Mouse (Mus musculus) left cerebral cortex, postnatal 25 days (tissue): ENCODE data around the gene Hs3st5. TPM values are rescaled to one million over a fixed set of nuclear protein-coding genes. Genes with fewer than 3 reads are reported as not detected.
"Not testable (repeated sequence)": the region's sequence is repeated elsewhere in the genome, so short reads cannot be mapped to it uniquely, and the experiment has no call there.

Experiments
- DNase-seq, 2 experiments: peaks; one replicate each; pipeline ENCODE4 v3.0.0; 2022; ENCODE audit warnings: low spot score in 2 of 2, mixed read lengths in 1 of 2
- intact Hi-C: fragments of 180-260 bp; cut with DNase I; formaldehyde crosslinking; loops from one replicate; pipeline ENCODE4 v1.15.1; 2025
- total RNA-seq, 2 experiments: library from RNA; stranded (reverse); gene quantifications; 2 replicates each; pipeline ENCODE4 v1.2.3; 2021

Hs3st5 gene
- total RNA-seq, 2 experiments from 2014 or later, result 5.4 to 8.5 TPM

GRCm38 (mm10) chr10:36554941-36555888 is 48.6 kb downstream of the Hs3st5 start:
- intact Hi-C loops, result no loop called here
- no peak for DNase-seq

- intact Hi-C loops, result no loop called here
- DNase-seq, result no peak
Observed at GRCm38 (mm10) chr10:36556128-36556527, 49.5 kb downstream of the Hs3st5 start.

DNA sequence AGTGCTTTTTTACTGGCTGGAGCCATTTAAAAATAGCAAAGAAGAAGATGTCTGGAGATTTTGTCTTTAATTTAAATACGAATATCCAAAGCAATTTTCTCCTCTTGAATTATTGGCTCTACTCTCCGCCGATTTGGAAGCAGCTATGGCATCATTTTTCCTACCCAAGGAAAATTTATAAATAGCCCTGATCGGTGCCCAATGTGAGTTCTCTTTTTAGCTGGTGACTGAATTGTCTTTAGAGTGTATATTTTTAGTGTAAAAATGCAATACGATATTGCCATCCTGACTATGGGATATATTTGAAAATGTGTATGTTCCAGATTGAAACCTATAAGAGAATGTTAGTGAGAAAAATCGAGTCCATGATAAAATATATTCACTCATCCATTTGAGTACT is 51.1 kb downstream of the Hs3st5 start:
- intact Hi-C loops, result no loop called here
- DNase-seq, result peak in 1 of 2 experiments; percentile 40

GRCm38 (mm10) chr10:36558736-36559135 is 52.1 kb downstream of the Hs3st5 start:
- intact Hi-C loops, result no loop called here
- DNase-seq, result no peak

GRCm38 (mm10) chr10:36567258-36567657 is 60.6 kb downstream of the Hs3st5 start:
- intact Hi-C loops, result no loop called here
- no peak for DNase-seq

GRCm38 (mm10) chr10:36572540-36572939 is 65.9 kb downstream of the Hs3st5 start:
- no peak for DNase-seq
- intact Hi-C loops, result no loop called here

DNA sequence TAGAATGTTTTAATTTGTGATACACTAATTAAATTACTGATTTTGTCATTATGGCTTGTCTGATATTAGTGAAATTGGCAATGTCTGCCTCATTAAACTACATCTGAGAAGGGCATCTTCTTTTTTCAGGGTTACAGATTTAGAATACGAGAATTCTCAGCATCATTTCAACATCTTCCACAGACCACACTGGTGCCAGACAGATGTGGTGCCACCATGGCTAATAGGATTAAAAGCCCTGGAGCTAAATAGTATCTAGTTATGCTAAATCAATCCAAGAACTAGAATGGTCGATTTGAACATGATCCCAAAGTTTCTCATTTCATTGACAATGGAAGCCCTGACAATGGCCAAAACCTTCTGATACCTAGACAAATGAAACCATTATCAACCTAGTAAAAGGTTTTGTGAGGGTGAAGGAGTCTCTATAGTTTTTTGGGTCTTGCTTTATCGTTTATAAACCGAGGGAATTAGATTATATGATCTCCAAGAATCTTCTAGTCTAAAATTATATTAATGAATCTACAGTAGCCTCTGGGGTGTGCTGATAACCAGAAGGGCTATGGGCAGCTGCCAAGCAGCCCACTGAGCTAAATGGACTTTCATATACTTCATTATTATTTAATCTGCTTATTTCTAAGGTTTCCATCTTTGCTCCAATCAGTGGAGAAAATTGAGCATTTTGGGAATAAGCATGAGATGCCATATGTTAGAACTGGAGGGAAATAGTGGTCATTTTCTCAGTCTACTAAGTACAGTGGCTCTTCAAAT is 71.9 kb downstream of the Hs3st5 start:
- no peak for DNase-seq
- intact Hi-C loops, result no loop called here

- no peak for DNase-seq
- intact Hi-C loops, result no loop called here
Observed at GRCm38 (mm10) chr10:36610400-36610799, 103.8 kb downstream of the Hs3st5 start.

GRCm38 (mm10) chr10:36611415-36611814 is 104.8 kb downstream of the Hs3st5 start:
- DNase-seq, intact Hi-C loops: not testable (repeated sequence)

GRCm38 (mm10) chr10:36623037-36623436 is 116.4 kb downstream of the Hs3st5 start:
- no peak for DNase-seq

DNA sequence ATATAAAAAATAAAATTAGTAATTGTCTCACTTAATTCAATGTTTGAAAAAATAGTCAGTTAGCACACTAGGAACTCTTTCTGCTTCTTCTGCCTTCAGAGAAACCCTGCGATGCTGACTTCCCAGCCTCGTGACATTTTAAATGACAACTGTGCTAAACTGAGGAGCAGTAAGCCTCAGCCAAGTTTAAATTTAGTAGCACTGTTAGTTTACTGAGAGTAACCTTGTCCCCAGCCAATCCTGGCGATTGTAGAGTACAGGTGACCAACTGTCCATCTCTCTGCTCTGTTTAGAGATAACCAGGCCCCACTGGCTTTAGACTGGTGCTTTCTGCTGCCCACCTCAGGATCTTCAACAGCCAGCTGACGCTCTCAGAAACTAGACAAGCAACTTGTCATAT is 121.3 kb downstream of the Hs3st5 start:
- intact Hi-C loops, result no loop called here
- no peak for DNase-seq

More at GRCm38 (mm10) chr10:36623037-36623436, 116.4 kb downstream of the Hs3st5 start:
- intact Hi-C loops, result no loop called here

GRCm38 (mm10) chr10:36631746-36632145 is 125.1 kb downstream of the Hs3st5 start:
- peak in 1 of 2 experiments; percentile 57 for DNase-seq
- intact Hi-C loops, result no loop called here

GRCm38 (mm10) chr10:36650653-36651052 is 144.0 kb downstream of the Hs3st5 start:
- intact Hi-C loops, result no loop called here

GRCm38 (mm10) chr10:36713974-36714373 is 207.4 kb downstream of the Hs3st5 start:
- no peak for DNase-seq
- intact Hi-C loops, result no loop called here

More at GRCm38 (mm10) chr10:36650653-36651052, 144.0 kb downstream of the Hs3st5 start:
- no peak for DNase-seq

DNA sequence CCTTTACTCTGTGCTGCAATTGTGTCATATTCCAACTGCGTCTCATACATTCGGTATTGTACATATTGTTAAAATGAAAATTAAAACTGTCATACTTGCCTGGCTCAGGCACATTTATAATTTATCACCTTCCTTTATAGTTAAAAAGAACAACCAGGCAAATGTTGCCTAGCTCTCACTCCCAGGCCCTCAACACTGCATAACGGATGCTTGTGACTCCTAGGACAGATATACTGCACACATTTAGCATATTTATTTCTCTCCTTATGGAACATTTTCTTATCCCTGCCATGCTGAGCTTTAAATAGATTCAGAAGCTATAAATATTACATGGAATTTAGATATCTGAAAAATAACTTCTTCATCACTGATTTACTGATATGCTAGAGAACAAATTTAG is 219.6 kb downstream of the Hs3st5 start:
- intact Hi-C loops, result no loop called here
- no peak for DNase-seq

DNA sequence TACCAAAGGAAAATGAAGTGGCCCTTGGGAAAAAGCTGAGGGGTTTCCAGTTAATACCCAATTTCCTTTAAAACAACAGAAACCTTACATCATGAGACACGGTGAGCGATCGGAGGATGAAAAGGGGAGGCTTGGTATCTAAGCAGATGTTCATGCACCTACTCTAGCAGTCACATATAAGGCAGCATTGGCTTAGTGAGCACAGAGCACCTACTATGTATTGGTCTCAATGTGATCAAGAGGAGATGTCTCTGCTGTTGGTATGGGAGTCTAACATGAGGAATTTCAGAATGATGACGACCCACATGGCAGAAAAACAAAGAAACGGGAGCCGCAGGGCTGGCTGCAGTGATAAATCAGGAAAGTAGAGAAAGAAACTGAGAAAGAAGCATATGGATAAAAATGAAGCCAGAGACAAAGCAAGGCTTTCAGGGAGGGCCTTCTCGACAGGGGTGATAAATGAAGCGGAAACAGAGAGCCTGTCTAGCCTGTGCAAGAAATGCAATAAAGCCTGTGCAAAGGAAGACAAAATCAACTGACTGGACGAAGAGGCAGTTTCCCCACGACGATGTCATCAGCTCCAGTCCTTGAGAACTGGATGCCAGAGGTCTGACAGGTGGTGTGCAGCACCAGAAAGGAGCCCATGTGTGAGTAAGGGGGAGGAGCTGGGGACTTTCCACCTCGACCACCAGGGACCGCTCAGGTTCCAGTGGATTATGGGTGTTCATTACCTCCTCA is 222.9 kb downstream of the Hs3st5 start:
- DNase-seq, result no peak
- intact Hi-C loops, result no loop called here

GRCm38 (mm10) chr10:36739375-36739774 is 232.8 kb downstream of the Hs3st5 start:
- intact Hi-C loops, result no loop called here
- no peak for DNase-seq

GRCm38 (mm10) chr10:36750021-36750420 is 243.4 kb downstream of the Hs3st5 start:
- DNase-seq, result no peak
- intact Hi-C loops, result no loop called here

- no peak for DNase-seq
- intact Hi-C loops, result no loop called here
Observed at GRCm38 (mm10) chr10:36754471-36754870, 247.9 kb downstream of the Hs3st5 start.

DNA sequence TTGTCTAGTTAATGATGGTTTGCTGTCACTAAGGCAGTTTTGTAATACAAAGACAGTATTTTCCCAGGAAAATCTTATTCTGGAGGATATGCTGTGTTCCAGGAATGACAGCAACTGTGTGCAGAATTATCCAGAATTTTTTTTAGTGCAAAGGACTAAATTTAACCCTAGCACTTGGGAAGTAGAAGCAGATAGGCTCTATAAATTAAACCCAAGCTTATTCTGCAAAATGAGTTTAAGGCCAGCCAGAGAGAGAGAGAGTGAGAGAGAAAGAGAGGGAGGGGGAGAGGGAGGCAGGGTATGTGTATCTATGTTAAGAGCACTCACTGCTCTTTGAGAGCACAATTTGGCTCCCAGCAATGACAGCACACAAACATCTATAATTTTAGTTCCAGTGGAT is 267.0 kb downstream of the Hs3st5 start:
- peak in 1 of 2 experiments; percentile 19 for DNase-seq
- intact Hi-C loops, result no loop called here
